Mouse (Mus musculus) cortical plate, adult 2 months (tissue): ENCODE measurements around the gene Dclre1b. TPM values are rescaled to one million over a fixed set of nuclear protein-coding genes. Genes with fewer than 3 reads are reported as not detected.
A peak's percentile ranks its signal among the peaks of the same experiment; 100 is the strongest.
"Not testable (repeated sequence)": the region's sequence is repeated elsewhere in the genome, so short reads cannot be mapped to it uniquely, and the experiment has no call there.

Experiments used
- H3K27ac ChIP-seq: fragments of 200-500 bp; 2 replicates; pipeline ENCODE4 v1.5.1; 2012; ENCODE audit warnings: low read length, control low read depth, inconsistent platforms; ENCODE audit not compliant: insufficient read depth
- H3K4me1 ChIP-seq: fragments of 200-500 bp; 2 replicates; pipeline ENCODE4 v1.6.1; 2011; ENCODE audit warnings: low read length; ENCODE audit not compliant: control insufficient read depth, insufficient read depth
- H3K4me3 ChIP-seq: fragments of 200-500 bp; 2 replicates; pipeline ENCODE4 v1.5.1; 2011; ENCODE audit warnings: mild to moderate bottlenecking, low read length, control low read depth; ENCODE audit not compliant: insufficient read depth
- CTCF ChIP-seq: fragments of 200-500 bp; IDR thresholded peaks from 2 replicates; pipeline ENCODE4 v1.5.1; 2011; ENCODE audit warnings: mild to moderate bottlenecking, control low read depth, low read length; ENCODE audit not compliant: insufficient read depth; ENCODE audit errors: extremely low read depth
- POLR2A ChIP-seq: fragments of 200-500 bp; IDR thresholded peaks from 2 replicates; pipeline ENCODE4 v1.6.1; 2011; ENCODE audit warnings: mild to moderate bottlenecking, low read length, control low read depth; ENCODE audit not compliant: insufficient read depth; ENCODE audit errors: extremely low read depth
- polyA plus RNA-seq: library from polyadenylated mRNA; depleted of rRNA; stranded (reverse); fragments of >200 nt; gene quantifications from 2 replicates; pipeline ENCODE4 v1.2.3, GENCODE M21; 2012

Dclre1b gene
- polyA plus RNA-seq, 1 experiment, result 6.6 TPM

GRCm38 (mm10) chr3:103839711-103840110 lies 30.5 kb upstream of the Dclre1b start:
- no peaks in the 10 kb centered on the region for H3K4me1 ChIP-seq
- no peak overlapping the region for H3K27ac ChIP-seq
- TF ChIP-seq CTCF (no peak), POLR2A (no peak)
- no peak overlapping the region for H3K4me3 ChIP-seq

GRCm38 (mm10) chr3:103836453-103836852 lies 27.2 kb upstream of the Dclre1b start:
- H3K27ac ChIP-seq, result no peak overlapping the region
- H3K4me1 ChIP-seq, result no peaks in the 10 kb centered on the region
- no peak for TF ChIP-seq POLR2A
- TF ChIP-seq CTCF, result no peak
- H3K4me3 ChIP-seq, result no peak overlapping the region

- Histone ChIP-seq H3K4me3 (no peak overlapping the region), H3K27ac (no peak overlapping the region), H3K4me1 (no peaks in the 10 kb centered on the region)
- TF ChIP-seq POLR2A, result no peak
- TF ChIP-seq CTCF, result no peak
Observed at GRCm38 (mm10) chr3:103835951-103836310, 26.7 kb upstream of the Dclre1b start.

GRCm38 (mm10) chr3:103835272-103835950 lies 26.2 kb upstream of the Dclre1b start:
- H3K27ac ChIP-seq, result no peak overlapping the region
- no peak overlapping the region for H3K4me3 ChIP-seq
- no peaks in the 10 kb centered on the region for H3K4me1 ChIP-seq
- TF ChIP-seq POLR2A, result no peak
- no peak for TF ChIP-seq CTCF

GRCm38 (mm10) chr3:103834001-103834400 lies 24.8 kb upstream of the Dclre1b start:
- Histone ChIP-seq H3K4me1 (no peaks in the 10 kb centered on the region), H3K27ac (no peak overlapping the region), H3K4me3 (no peak overlapping the region)
- TF ChIP-seq CTCF, result no peak
- TF ChIP-seq POLR2A, result no peak

- TF ChIP-seq POLR2A (no peak), CTCF (no peak)
- H3K4me1 ChIP-seq, result no peaks in the 10 kb centered on the region
- no peak within 1 kb of the TSS for H3K27ac ChIP-seq
- H3K4me3 ChIP-seq, result no peak within 1 kb of the TSS
Observed at GRCm38 (mm10) chr3:103832426-103832825, 23.2 kb upstream of the Dclre1b start, which contains the start of gene Bcl2l15. TSS of gene Bcl2l15 (plus strand) at chr3:103832601.

- TF ChIP-seq CTCF, result no peak
- no peak for TF ChIP-seq POLR2A
- Histone ChIP-seq H3K4me1 (no peaks in the 10 kb centered on the region), H3K27ac (no peak overlapping the region), H3K4me3 (no peak overlapping the region)
Observed at GRCm38 (mm10) chr3:103831146-103831545, 21.9 kb upstream of the Dclre1b start.

GRCm38 (mm10) chr3:103830681-103831080 lies 21.4 kb upstream of the Dclre1b start:
- not testable (repeated sequence) for H3K4me1 ChIP-seq, H3K27ac ChIP-seq, H3K4me3 ChIP-seq

GRCm38 (mm10) chr3:103829036-103829435 lies 19.8 kb upstream of the Dclre1b start:
- Histone ChIP-seq H3K4me3 (no peak overlapping the region), H3K27ac (no peak overlapping the region), H3K4me1 (no peaks in the 10 kb centered on the region)
- no peak for TF ChIP-seq CTCF

- TF ChIP-seq CTCF (0 out of 2 replicates have a peak, but pooled peaks have one; percentile 8), POLR2A (no peak)
- Histone ChIP-seq H3K4me3 (no peak overlapping the region), H3K27ac (no peak overlapping the region), H3K4me1 (no peaks in the 10 kb centered on the region)
Observed at GRCm38 (mm10) chr3:103827548-103827947, 18.3 kb upstream of the Dclre1b start.

- H3K27ac ChIP-seq, result no peak overlapping the region
- H3K4me1 ChIP-seq, result no peaks in the 10 kb centered on the region
- no peak overlapping the region for H3K4me3 ChIP-seq
- no peak for TF ChIP-seq CTCF
- no peak for TF ChIP-seq POLR2A
Observed at GRCm38 (mm10) chr3:103810967-103811366, 1.7 kb upstream of the Dclre1b start.
